Mouse (Mus musculus) CD4-positive, CD25-positive, alpha-beta regulatory T cell (primary cell): Measurements from ENCODE around the gene Cryba4. TPM values are rescaled to one million over a fixed set of nuclear protein-coding genes. Genes with fewer than 3 reads are reported as not detected.

Experiments used
- polyA plus RNA-seq: library from polyadenylated mRNA; unstranded; fragments of 100-300 nt; shearing (Covaris generic); gene quantifications from one replicate; pipeline ENCODE4 v1.2.1, GENCODE M21; 2017

Cryba4 gene
- polyA plus RNA-seq, result not detected

DNA sequence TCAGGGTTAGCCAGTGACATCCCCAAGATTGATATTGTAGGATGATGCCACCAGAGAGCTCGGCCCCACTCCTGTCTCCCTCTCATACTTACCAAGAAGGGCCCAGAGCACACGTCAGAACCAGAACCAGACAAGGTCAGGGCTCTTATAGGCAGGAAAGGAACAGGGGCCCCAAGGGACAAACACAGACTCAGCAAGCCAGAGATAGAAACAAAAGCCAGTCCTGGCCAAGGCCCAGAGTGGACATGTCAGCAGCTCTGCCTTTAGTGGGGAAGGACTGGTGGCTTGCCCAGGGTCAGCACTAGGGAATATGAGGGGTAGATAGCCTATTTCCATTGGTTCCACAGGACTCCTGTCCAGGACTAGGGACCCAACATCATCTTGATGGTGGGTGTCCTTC is at the start of gene Cryba4:
Gene Cryba4 (minus strand): TSS at position 119 of the 400 bp plus-strand sequence.

GRCm38 (mm10) chr5:112276267-112276873 is 24.1 kb upstream of the Cryba4 start, which contains the start of gene Tpst2:
Gene Tpst2, plus strand, starts transcription at chr5:112276691.

GRCm38 (mm10) chr5:112255426-112255825 is 3.1 kb upstream of the Cryba4 start, which contains the start of gene Crybb1:
Gene Crybb1, plus strand, starts transcription at chr5:112255815.

Other genes with a start within 250 kb of the Cryba4 start
- gene Crybb1, start 3.3 kb upstream of the Cryba4 start, polyA plus RNA-seq, result not detected
- 157 TPM for gene Tpst2, start 24.2 kb upstream of the Cryba4 start, polyA plus RNA-seq
- 37.1 TPM for gene Tfip11, start 73.8 kb upstream of the Cryba4 start, polyA plus RNA-seq
- 37.5 TPM for gene Srrd, start 90.5 kb upstream of the Cryba4 start, polyA plus RNA-seq
- gene Hps4, start 90.6 kb upstream of the Cryba4 start, polyA plus RNA-seq, result 21.8 TPM
- 0.13 TPM for gene Gm6583, start 103.5 kb upstream of the Cryba4 start, polyA plus RNA-seq
- gene Asphd2, start 142.3 kb upstream of the Cryba4 start, polyA plus RNA-seq, result 0.26 TPM
- gene Gm6588, start 196.9 kb upstream of the Cryba4 start, polyA plus RNA-seq, result not detected